Mouse (Mus musculus) midbrain, embryonic 10.5 days (tissue): ENCODE data around the gene Bcl2l12. TPM values are rescaled to one million over a fixed set of nuclear protein-coding genes. Genes with fewer than 3 reads are reported as not detected.

Experiments used
- DNase-seq: peaks from one replicate; pipeline ENCODE4 v3.0.0-alpha.2; 2017; ENCODE audit warnings: low spot score
- H3K27ac ChIP-seq: fragments of 300-500 bp; sonication (generic); replicated peaks from 2 replicates; pipeline ENCODE4 v1.5.1; 2016; ENCODE audit warnings: mild to moderate bottlenecking
- H3K27me3 ChIP-seq: fragments of 300-500 bp; sonication (generic); 2 replicates; pipeline ENCODE4 v1.6.1; 2016; ENCODE audit warnings: low read depth, mild to moderate bottlenecking; ENCODE audit not compliant: poor library complexity, severe bottlenecking
- H3K36me3 ChIP-seq: fragments of 300-500 bp; sonication (generic); 2 replicates; pipeline ENCODE4 v1.6.1; 2016; ENCODE audit warnings: mild to moderate bottlenecking, moderate library complexity
- H3K4me1 ChIP-seq: fragments of 300-500 bp; sonication (generic); 2 replicates; pipeline ENCODE4 v1.6.1; 2016
- H3K4me3 ChIP-seq: fragments of 300-500 bp; sonication (generic); 2 replicates; pipeline ENCODE4 v1.5.1; 2016; ENCODE audit warnings: mild to moderate bottlenecking, moderate library complexity
- H3K9me3 ChIP-seq: fragments of 300-500 bp; sonication (generic); replicated peaks from 2 replicates; pipeline ENCODE4 v1.6.1; 2016; ENCODE audit warnings: mild to moderate bottlenecking
- WGBS: fragments of 180-500 bp; shearing (Covaris S2); methylation state at CpG from one replicate; pipeline ENCODE4 v1.1.7; 2016; 5-methylcytosine and 5-hydroxymethylcytosine counted together
- polyA plus RNA-seq: library from polyadenylated mRNA; unstranded; fragments of >200 nt; fragmentation: Nextera tagmentation; extraction: Ambion mirVana; gene quantifications from 2 replicates; pipeline ENCODE4 v1.2.1, GENCODE M21; 2016

Bcl2l12 gene
- polyA plus RNA-seq, 1 experiment from 2014 or later, result 77.4 TPM

- no peak for DNase-seq
- WGBS, result 91% methylated on average over 21 of the region's 21 CpGs
- Histone ChIP-seq H3K36me3 (peaks cover 74% of the 10 kb centered on the region), H3K27ac (no peak overlapping the region), H3K4me1 (peaks cover 38% of the 10 kb centered on the region), H3K9me3 (no peaks in the 10 kb centered on the region), H3K4me3 (0 out of 2 replicates have a peak overlapping the region, but pooled peaks have one; percentile 0), H3K27me3 (no peaks in the 10 kb centered on the region)
These were observed 2.1 kb upstream of the Bcl2l12 start for GRCm38 (mm10) chr7:45000539-45001114.

- Histone ChIP-seq H3K27ac (no peak overlapping the region), H3K4me1 (peaks cover 41% of the 10 kb centered on the region), H3K36me3 (peaks cover 74% of the 10 kb centered on the region), H3K4me3 (peak overlapping the region; percentile 20; the same call in 1 of the 2 replicates), H3K9me3 (no peaks in the 10 kb centered on the region), H3K27me3 (no peaks in the 10 kb centered on the region)
- 85% methylated on average over 11 of the region's 11 CpGs for WGBS
- no peak for DNase-seq
These were observed 1.2 kb upstream of the Bcl2l12 start for GRCm38 (mm10) chr7:44999753-45000152.

GRCm38 (mm10) chr7:44997940-44998428 is 528 bp downstream of the Bcl2l12 start:
- Histone ChIP-seq H3K36me3 (peaks cover 74% of the 10 kb centered on the region), H3K27me3 (no peaks in the 10 kb centered on the region), H3K9me3 (no peaks in the 10 kb centered on the region), H3K4me1 (peaks cover 41% of the 10 kb centered on the region), H3K27ac (peak overlapping the region; percentile 95), H3K4me3 (peak overlapping the region; percentile 73)
- WGBS, result 4% methylated on average over 15 of the region's 15 CpGs
- no peak for DNase-seq

- Histone ChIP-seq H3K9me3 (no peaks in the 10 kb centered on the region), H3K4me1 (peaks cover 41% of the 10 kb centered on the region), H3K36me3 (peaks cover 74% of the 10 kb centered on the region), H3K27me3 (no peaks in the 10 kb centered on the region), H3K27ac (peak within 1 kb of the TSS; percentile 95), H3K4me3 (peak within 1 kb of the TSS; percentile 73)
- WGBS, result under 1% methylated on average over 43 of the region's 43 CpGs
- peak; percentile 95 for DNase-seq
These were observed 1.1 kb downstream of the Bcl2l12 start, which contains the start of gene Irf3 for GRCm38 (mm10) chr7:44997231-44997939. Gene Irf3 (plus strand): TSS chr7:44997648.

- WGBS, result 19% methylated on average over 10 of the region's 10 CpGs
- H3K27me3 ChIP-seq, result no peaks in the 10 kb centered on the region
- H3K4me3 ChIP-seq, result peak overlapping the region; percentile 73
- H3K9me3 ChIP-seq, result no peaks in the 10 kb centered on the region
- H3K4me1 ChIP-seq, result peaks cover 41% of the 10 kb centered on the region
- no peak for DNase-seq
- H3K27ac ChIP-seq, result peak overlapping the region; percentile 95
- H3K36me3 ChIP-seq, result peaks cover 74% of the 10 kb centered on the region
These were observed 1.8 kb downstream of the Bcl2l12 start for GRCm38 (mm10) chr7:44996672-44997071.

GRCm38 (mm10) chr7:44986879-44987718 is 11.4 kb downstream of the Bcl2l12 start:
- peaks cover 40% of the 10 kb centered on the region for H3K4me1 ChIP-seq
- H3K36me3 ChIP-seq, result peaks cover 65% of the 10 kb centered on the region
- under 1% methylated on average over 29 of the region's 29 CpGs for WGBS
- no peaks in the 10 kb centered on the region for H3K9me3 ChIP-seq
- H3K27ac ChIP-seq, result peak overlapping the region; percentile 97
- no peaks in the 10 kb centered on the region for H3K27me3 ChIP-seq
- no peak for DNase-seq
- peak overlapping the region; percentile 95 for H3K4me3 ChIP-seq

- peaks cover 40% of the 10 kb centered on the region for H3K4me1 ChIP-seq
- no peaks in the 10 kb centered on the region for H3K27me3 ChIP-seq
- peaks cover 65% of the 10 kb centered on the region for H3K36me3 ChIP-seq
- peak; percentile 98 for DNase-seq
- no peaks in the 10 kb centered on the region for H3K9me3 ChIP-seq
- under 1% methylated on average over 42 of the region's 42 CpGs for WGBS
- H3K4me3 ChIP-seq, result peak within 1 kb of the TSS; percentile 95
- H3K27ac ChIP-seq, result peak within 1 kb of the TSS; percentile 97
These were observed 12.2 kb downstream of the Bcl2l12 start, which contains the start of gene Prmt1 for GRCm38 (mm10) chr7:44986192-44986878. Gene Prmt1 (minus strand): TSS chr7:44986568.

GRCm38 (mm10) chr7:44985595-44986191 is 12.8 kb downstream of the Bcl2l12 start:
- WGBS, result under 1% methylated on average over 44 of the region's 45 CpGs
- peak; percentile 87 for DNase-seq
- H3K27me3 ChIP-seq, result no peaks in the 10 kb centered on the region
- H3K36me3 ChIP-seq, result peaks cover 66% of the 10 kb centered on the region
- no peaks in the 10 kb centered on the region for H3K9me3 ChIP-seq
- peak overlapping the region; percentile 97 for H3K27ac ChIP-seq
- peak overlapping the region; percentile 95 for H3K4me3 ChIP-seq
- peaks cover 40% of the 10 kb centered on the region for H3K4me1 ChIP-seq

- peak overlapping the region; percentile 95 for H3K4me3 ChIP-seq
- no peaks in the 10 kb centered on the region for H3K27me3 ChIP-seq
- peak overlapping the region; percentile 97; the same call in 1 of the 2 replicates for H3K27ac ChIP-seq
- H3K36me3 ChIP-seq, result peaks cover 66% of the 10 kb centered on the region
- peaks cover 40% of the 10 kb centered on the region for H3K4me1 ChIP-seq
- WGBS, result 47% methylated on average over 3 of the region's 3 CpGs
- DNase-seq, result no peak
- no peaks in the 10 kb centered on the region for H3K9me3 ChIP-seq
These were observed 13.7 kb downstream of the Bcl2l12 start for GRCm38 (mm10) chr7:44984833-44985164.

GRCm38 (mm10) chr7:44983944-44984832 is 14.3 kb downstream of the Bcl2l12 start:
- peak overlapping the region; percentile 97 for H3K27ac ChIP-seq
- WGBS, result 77% methylated on average over 7 of the region's 7 CpGs
- H3K27me3 ChIP-seq, result no peaks in the 10 kb centered on the region
- no peak for DNase-seq
- H3K4me3 ChIP-seq, result peak overlapping the region; percentile 95
- H3K4me1 ChIP-seq, result peaks cover 39% of the 10 kb centered on the region
- H3K9me3 ChIP-seq, result no peaks in the 10 kb centered on the region
- peaks cover 66% of the 10 kb centered on the region for H3K36me3 ChIP-seq

- no peaks in the 10 kb centered on the region for H3K9me3 ChIP-seq
- no peaks in the 10 kb centered on the region for H3K27me3 ChIP-seq
- peak overlapping the region; percentile 95 for H3K4me3 ChIP-seq
- H3K4me1 ChIP-seq, result peaks cover 29% of the 10 kb centered on the region
- H3K36me3 ChIP-seq, result peaks cover 68% of the 10 kb centered on the region
- peak; percentile 85 for DNase-seq
- H3K27ac ChIP-seq, result no peak overlapping the region
- 41% methylated on average over 6 of the region's 6 CpGs for WGBS
These were observed 15.4 kb downstream of the Bcl2l12 start for GRCm38 (mm10) chr7:44983085-44983484.
